In genomic region chr14:118938551-118938950, GRCm38 (mm10) we compare ENCODE assay signal across 8 mouse cellular contexts. TPM values are rescaled to one million over a fixed set of nuclear protein-coding genes. Genes with fewer than 3 reads are reported as not detected.
DNase-seq lines count a peak whose midpoint lies in the region; ATAC-seq and TF ChIP-seq lines count a peak whose summit lies in the region.

No protein-coding gene starts in this region.

- H3K27ac ChIP-seq in embryonic facial prominence, embryonic 11.5 days (replicated peaks; ENCODE audit: low read depth, low read length): no peak overlapping the region
- no peak overlapping the region for H3K27ac ChIP-seq in hindbrain, embryonic 12.5 days
- H3K27ac ChIP-seq in liver, postnatal 0 days (ENCODE audit: low read depth): peak overlapping the region; percentile 96

- no peak for ATAC-seq in embryonic facial prominence, embryonic 11.5 days (replicated peaks; ENCODE audit: insufficient number of reproducible peaks, low FRiP score, low TSS enrichment, low read depth)
- ATAC-seq in hindbrain, embryonic 12.5 days (ENCODE audit: low FRiP score): no peak
- ATAC-seq in liver, postnatal 0 days: no peak
- ATAC-seq in monocyte, adult 5-6 weeks (replicated peaks; ENCODE audit: insufficient number of reproducible peaks, low FRiP score, low TSS enrichment, poor library complexity, severe bottlenecking): no peak

- no peaks in the 10 kb centered on the region for H3K36me3 ChIP-seq in embryonic facial prominence, embryonic 11.5 days (replicated peaks; ENCODE audit: control insufficient read depth, insufficient read depth, low read depth, low read length)
- H3K36me3 ChIP-seq in hindbrain, embryonic 12.5 days: no peaks in the 10 kb centered on the region
- H3K36me3 ChIP-seq in liver, postnatal 0 days (replicated peaks; ENCODE audit: insufficient read depth, low read length): no peaks in the 10 kb centered on the region

- peak overlapping the region; percentile 73 for H3K4me2 ChIP-seq in embryonic facial prominence, embryonic 11.5 days (ENCODE audit: low read depth, low read length)
- peak overlapping the region; percentile 72 for H3K4me2 ChIP-seq in hindbrain, embryonic 12.5 days (replicated peaks)
- H3K4me2 ChIP-seq in liver, postnatal 0 days (ENCODE audit: low read depth, low read length): peak overlapping the region; percentile 77

- DNase-seq in kidney, adult 9 months: peak; percentile 32
- DNase-seq in kidney, adult 18-20 months: no peak
- DNase-seq in embryonic facial prominence, embryonic 11.5 days (ENCODE audit: low spot score): no peak
- DNase-seq in liver, postnatal 0 days: no peak
- peak; percentile 42 for DNase-seq in skeletal muscle tissue, adult 2 months (ENCODE audit: low read depth, low spot score)
- DNase-seq in gastrocnemius, postnatal 10 days: no peak

- H3K4me1 ChIP-seq in embryonic facial prominence, embryonic 11.5 days (ENCODE audit: control insufficient read depth, insufficient read depth, low read length): no peaks in the 10 kb centered on the region
- H3K4me1 ChIP-seq in hindbrain, embryonic 12.5 days: peaks cover 21% of the 10 kb centered on the region
- H3K4me1 ChIP-seq in liver, postnatal 0 days (ENCODE audit: insufficient read depth): peaks cover 33% of the 10 kb centered on the region

- no peaks in the 10 kb centered on the region for H3K27me3 ChIP-seq in embryonic facial prominence, embryonic 11.5 days (ENCODE audit: control insufficient read depth, insufficient read depth, low read length)
- 0 out of 2 replicates have a peak, but pooled peaks cover 2% of the 10 kb centered on the region for H3K27me3 ChIP-seq in hindbrain, embryonic 12.5 days
- H3K27me3 ChIP-seq in liver, postnatal 0 days (ENCODE audit: insufficient read depth, low read length): no peaks in the 10 kb centered on the region

- peak overlapping the region; percentile 98 for H3K4me3 ChIP-seq in embryonic facial prominence, embryonic 11.5 days (ENCODE audit: low read depth, low read length)
- peak overlapping the region; percentile 78 for H3K4me3 ChIP-seq in hindbrain, embryonic 12.5 days
- peak overlapping the region; percentile 94 for H3K4me3 ChIP-seq in liver, postnatal 0 days (ENCODE audit: low read depth, low read length)

- H3K9me3 ChIP-seq in embryonic facial prominence, embryonic 11.5 days (replicated peaks; ENCODE audit: control insufficient read depth, low read length): no peaks in the 10 kb centered on the region
- no peaks in the 10 kb centered on the region for H3K9me3 ChIP-seq in hindbrain, embryonic 12.5 days (replicated peaks)
- H3K9me3 ChIP-seq in liver, postnatal 0 days (ENCODE audit: low read length): no peaks in the 10 kb centered on the region

- peak overlapping the region; percentile 95 for H3K9ac ChIP-seq in embryonic facial prominence, embryonic 11.5 days (replicated peaks; ENCODE audit: low read length)
- H3K9ac ChIP-seq in hindbrain, embryonic 12.5 days: peak overlapping the region; percentile 99
- H3K9ac ChIP-seq in liver, postnatal 0 days (replicated peaks): peak overlapping the region; percentile 98

- WGBS in embryonic facial prominence, embryonic 11.5 days: 1% methylated on average over 7 of the region's 7 CpGs
- WGBS in hindbrain, embryonic 12.5 days: under 1% methylated on average over 7 of the region's 7 CpGs
- 3% methylated on average over 7 of the region's 7 CpGs for WGBS in liver, postnatal 0 days (ENCODE audit: insufficient replicate concordance)

- no peak for TF ChIP-seq CTCF in liver, postnatal 0 days (IDR thresholded peaks at IDR 0.05; ENCODE audit: low read depth)

- no peak for TF ChIP-seq EP300 in liver, postnatal 0 days (IDR thresholded peaks at IDR 0.05; ENCODE audit: low read depth)

RNA-seq across cellular contexts. Expression of gene Dnajc3, which starts 0.8 kb away (rescaled TPM):
- polyA plus RNA-seq in embryonic facial prominence, embryonic 11.5 days (2014; fragmentation: Nextera tagmentation; extraction: Ambion mirVana): 33.0 and 35.0 TPM in 2 replicates
- 33.3 and 33.5 TPM in 2 replicates for polyA plus RNA-seq in hindbrain, embryonic 12.5 days (2016; fragmentation: Nextera tagmentation; extraction: Ambion mirVana)
- polyA plus RNA-seq in liver, postnatal 0 days (2015; fragmentation: Nextera tagmentation; extraction: Ambion mirVana): 53.6 and 55.3 TPM in 2 replicates
- 73.5 to 105 TPM (median 85.8 TPM) in 3 replicates for total RNA-seq in monocyte, adult 5-6 weeks (2017)
- 10 to 100 TPM; 22.3 to 25.9 TPM for total RNA-seq in gastrocnemius, postnatal 10 days (2021)

RNA-seq across cellular contexts. Expression of gene Dzip1, which starts 13.3 kb away (rescaled TPM):
- polyA plus RNA-seq in embryonic facial prominence, embryonic 11.5 days (2014; fragmentation: Nextera tagmentation; extraction: Ambion mirVana): 35.9 and 40.9 TPM in 2 replicates
- 46.3 and 47.0 TPM in 2 replicates for polyA plus RNA-seq in hindbrain, embryonic 12.5 days (2016; fragmentation: Nextera tagmentation; extraction: Ambion mirVana)
- polyA plus RNA-seq in liver, postnatal 0 days (2015; fragmentation: Nextera tagmentation; extraction: Ambion mirVana): 0.42 and 0.75 TPM in 2 replicates
- 0.67 to 1.1 TPM (median 0.68 TPM) in 3 replicates for total RNA-seq in monocyte, adult 5-6 weeks (2017)
- 10 to 100 TPM in 1 of 2 experiments, 1 to 10 TPM in 1; 7.4 to 11.6 TPM for total RNA-seq in gastrocnemius, postnatal 10 days (2021)

Comparison
In these comparisons a context has a peak if more than half of its experiments do, and no peak if none do; other contexts are left out.
1. DNase-seq: peak in kidney, adult 9 months (single experiment) and skeletal muscle tissue, adult 2 months (single experiment); none in kidney, adult 18-20 months (single experiment), embryonic facial prominence, embryonic 11.5 days (single experiment), liver, postnatal 0 days (single experiment) and gastrocnemius, postnatal 10 days (single experiment).
2. RNA of gene Dzip1, which starts 13.3 kb away (polyA plus RNA-seq): 46.3 to 47.0 TPM in hindbrain, embryonic 12.5 days and 35.9 to 40.9 TPM in embryonic facial prominence, embryonic 11.5 days; 0.42 to 0.75 TPM in liver, postnatal 0 days; every median in the first group is over 10 times any median in the second.
3. Peak in every context shown above with its lines, with median percentiles within 50 percentile points of each other: H3K4me2 ChIP-seq, H3K4me3 ChIP-seq and H3K9ac ChIP-seq.